Mouse (Mus musculus): ENCODE data around the gene E130308A19Rik. TPM values are rescaled to one million over a fixed set of nuclear protein-coding genes. Genes with fewer than 3 reads are reported as not detected.

The E130308A19Rik gene
- total and polyA plus RNA-seq, 2 experiments from 2014 or later: 11.3 to 16.3 TPM

DNA sequence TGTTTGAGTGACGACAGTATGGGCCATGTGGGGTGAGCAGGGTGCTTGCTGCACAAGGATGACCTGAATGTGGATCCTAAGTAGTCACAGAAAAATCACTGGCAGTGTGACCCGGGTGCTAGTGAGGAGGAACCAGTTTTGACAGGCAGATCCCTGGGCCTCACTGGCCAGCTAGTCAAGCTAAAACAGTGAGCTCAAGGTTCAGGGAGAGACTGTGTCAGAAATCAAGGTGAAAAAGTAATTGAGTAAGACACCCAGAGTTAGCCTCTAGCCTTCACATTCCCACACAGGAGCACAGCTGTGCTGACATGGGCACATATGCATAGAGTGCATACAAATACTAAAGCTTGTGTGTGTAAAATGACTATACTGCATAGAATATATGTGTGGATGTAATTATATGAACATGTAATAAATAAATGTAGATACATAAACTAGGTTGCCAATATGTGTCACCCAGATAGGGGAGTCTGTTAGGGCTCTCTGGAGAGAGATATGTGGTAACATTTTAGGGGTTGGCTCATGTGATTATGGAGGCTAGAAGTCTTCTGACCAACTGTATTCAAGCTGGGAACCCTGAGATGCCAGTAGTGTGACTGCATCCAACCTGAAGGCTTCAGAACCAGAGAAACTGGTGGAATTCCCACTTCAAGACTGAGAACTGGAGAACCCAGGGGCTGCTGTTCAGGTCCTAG, 47.6 kb downstream of the E130308A19Rik start:
- H3K9me3 ChIP-seq (replicated peaks; ENCODE audit: control insufficient read depth, low read length): no peaks in the 10 kb centered on the region
- no peak overlapping the region for H3K9ac ChIP-seq (replicated peaks; ENCODE audit: low read depth, low read length)
- DNase-seq (ENCODE audit: low spot score) (no peak), ATAC-seq (ENCODE audit: insufficient read depth, low read depth) (no peak)
- H3K36me3 ChIP-seq (replicated peaks; ENCODE audit: control insufficient read depth, insufficient read depth, low read length): no peaks in the 10 kb centered on the region
- H3K4me1 ChIP-seq (ENCODE audit: control insufficient read depth, insufficient read depth): no peaks in the 10 kb centered on the region
- TF ChIP-seq EP300 (IDR thresholded peaks at IDR 0.05; ENCODE audit: low read depth) (no peak), CTCF (IDR thresholded peaks at IDR 0.05; ENCODE audit: low read depth) (no peak)
- 74% methylated on average over 2 of the region's 2 CpGs for WGBS
- H3K27ac ChIP-seq (ENCODE audit: low read depth): no peak overlapping the region
- no peak overlapping the region for H3K4me2 ChIP-seq (ENCODE audit: low read depth, low read length)
- no peak overlapping the region for H3K4me3 ChIP-seq (ENCODE audit: low read depth, low read length)
- H3K27me3 ChIP-seq (ENCODE audit: control insufficient read depth, insufficient read depth, low read length): no peaks in the 10 kb centered on the region

GRCm38 (mm10) chr4:59674929-59675679, 49.1 kb downstream of the E130308A19Rik start:
- no peak for TF ChIP-seq CTCF (IDR thresholded peaks at IDR 0.05; ENCODE audit: low read depth)
- no peak for TF ChIP-seq EP300 (IDR thresholded peaks at IDR 0.05; ENCODE audit: low read depth)
- H3K36me3 ChIP-seq (replicated peaks; ENCODE audit: control insufficient read depth, insufficient read depth, low read length): no peaks in the 10 kb centered on the region
- H3K9me3 ChIP-seq (replicated peaks; ENCODE audit: control insufficient read depth, low read length): no peaks in the 10 kb centered on the region
- 77% methylated on average over 8 of the region's 8 CpGs for whole genome bisulfite sequencing
- ATAC-seq (ENCODE audit: insufficient read depth, low read depth): no peak
- no peak for DNase-seq (ENCODE audit: low spot score)
- H3K4me2 ChIP-seq (ENCODE audit: low read depth, low read length): no peak overlapping the region
- H3K27ac ChIP-seq (ENCODE audit: low read depth): no peak overlapping the region
- H3K27me3 ChIP-seq (ENCODE audit: control insufficient read depth, insufficient read depth, low read length): no peaks in the 10 kb centered on the region
- H3K4me1 ChIP-seq (ENCODE audit: control insufficient read depth, insufficient read depth): no peaks in the 10 kb centered on the region
- H3K9ac ChIP-seq (replicated peaks; ENCODE audit: low read depth, low read length): no peak overlapping the region
- H3K4me3 ChIP-seq (ENCODE audit: low read depth, low read length): no peak overlapping the region

- Histone ChIP-seq H3K4me2 (ENCODE audit: low read depth, low read length) (no peak overlapping the region), H3K9me3 (replicated peaks; ENCODE audit: control insufficient read depth, low read length) (no peaks in the 10 kb centered on the region), H3K36me3 (replicated peaks; ENCODE audit: control insufficient read depth, insufficient read depth, low read length) (no peaks in the 10 kb centered on the region), H3K27ac (ENCODE audit: low read depth) (no peak overlapping the region), H3K4me1 (ENCODE audit: control insufficient read depth, insufficient read depth) (no peaks in the 10 kb centered on the region), H3K4me3 (ENCODE audit: low read depth, low read length) (no peak overlapping the region), H3K9ac (replicated peaks; ENCODE audit: low read depth, low read length) (no peak overlapping the region), H3K27me3 (ENCODE audit: control insufficient read depth, insufficient read depth, low read length) (no peaks in the 10 kb centered on the region)
- TF ChIP-seq CTCF (IDR thresholded peaks at IDR 0.05; ENCODE audit: low read depth) (no peak), EP300 (IDR thresholded peaks at IDR 0.05; ENCODE audit: low read depth) (no peak)
- WGBS: 68% methylated on average over 3 of the region's 3 CpGs
- no peak for ATAC-seq (ENCODE audit: insufficient read depth, low read depth)
- no peak for DNase-seq (ENCODE audit: low spot score)
These were observed 49.7 kb downstream of the E130308A19Rik start for GRCm38 (mm10) chr4:59675699-59676098.

DNA sequence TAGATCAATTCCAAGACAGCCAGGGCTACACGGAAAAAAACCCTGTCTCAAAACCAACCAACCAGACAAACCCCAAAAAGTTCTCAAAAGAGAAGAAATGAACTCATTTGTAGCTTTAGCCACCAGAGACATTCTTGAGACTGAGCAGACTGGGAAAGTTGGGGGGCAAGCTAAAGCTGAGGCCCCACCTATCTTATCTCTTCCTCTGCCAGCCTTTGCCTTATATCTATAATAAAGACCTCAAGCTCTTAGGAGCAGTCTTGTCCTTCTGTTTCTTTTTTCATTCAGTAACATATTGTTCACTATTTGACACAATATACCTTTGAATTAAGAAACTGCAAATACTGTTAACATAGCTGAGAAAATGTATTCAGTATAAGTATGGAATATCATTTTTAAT, 55.4 kb downstream of the E130308A19Rik start:
- TF ChIP-seq CTCF (IDR thresholded peaks at IDR 0.05; ENCODE audit: low read depth): no peak
- no peak for TF ChIP-seq EP300 (IDR thresholded peaks at IDR 0.05; ENCODE audit: low read depth)
- peaks cover 4% of the 10 kb centered on the region; the same call in 1 of the 2 replicates for H3K4me1 ChIP-seq (ENCODE audit: control insufficient read depth, insufficient read depth)
- H3K27ac ChIP-seq (ENCODE audit: low read depth): no peak overlapping the region
- H3K27me3 ChIP-seq (ENCODE audit: control insufficient read depth, insufficient read depth, low read length): no peaks in the 10 kb centered on the region
- no peaks in the 10 kb centered on the region for H3K9me3 ChIP-seq (replicated peaks; ENCODE audit: control insufficient read depth, low read length)
- 93% methylated on average over 1 of the region's 1 CpGs for WGBS
- no peak for ATAC-seq (ENCODE audit: insufficient read depth, low read depth)
- no peak overlapping the region for H3K9ac ChIP-seq (replicated peaks; ENCODE audit: low read depth, low read length)
- DNase-seq (ENCODE audit: low spot score): no peak
- no peak overlapping the region for H3K4me2 ChIP-seq (ENCODE audit: low read depth, low read length)
- no peak overlapping the region for H3K4me3 ChIP-seq (ENCODE audit: low read depth, low read length)
- no peaks in the 10 kb centered on the region for H3K36me3 ChIP-seq (replicated peaks; ENCODE audit: control insufficient read depth, insufficient read depth, low read length)

GRCm38 (mm10) chr4:59682491-59682890, 56.5 kb downstream of the E130308A19Rik start:
- no peak overlapping the region for H3K27ac ChIP-seq (ENCODE audit: low read depth)
- no peak overlapping the region for H3K9ac ChIP-seq (replicated peaks; ENCODE audit: low read depth, low read length)
- H3K4me1 ChIP-seq (ENCODE audit: control insufficient read depth, insufficient read depth): peaks cover 4% of the 10 kb centered on the region; the same call in 1 of the 2 replicates
- WGBS: 23% methylated on average over 3 of the region's 3 CpGs
- H3K4me2 ChIP-seq (ENCODE audit: low read depth, low read length): no peak overlapping the region
- H3K9me3 ChIP-seq (replicated peaks; ENCODE audit: control insufficient read depth, low read length): no peaks in the 10 kb centered on the region
- H3K27me3 ChIP-seq (ENCODE audit: control insufficient read depth, insufficient read depth, low read length): no peaks in the 10 kb centered on the region
- no peak overlapping the region for H3K4me3 ChIP-seq (ENCODE audit: low read depth, low read length)
- H3K36me3 ChIP-seq (replicated peaks; ENCODE audit: control insufficient read depth, insufficient read depth, low read length): no peaks in the 10 kb centered on the region
- no peak for ATAC-seq (ENCODE audit: insufficient read depth, low read depth)
- DNase-seq (ENCODE audit: low spot score): no peak
- TF ChIP-seq EP300 (IDR thresholded peaks at IDR 0.05; ENCODE audit: low read depth) (no peak), CTCF (IDR thresholded peaks at IDR 0.05; ENCODE audit: low read depth) (no peak)

Data from heart, postnatal 0 days (tissue).